Mouse (Mus musculus): ENCODE results near the gene Cfl1.

GRCm38 (mm10) chr19:5459896-5460295 lies 30.4 kb upstream of the Cfl1 start:
- no peak for TF ChIP-seq POLR2A (IDR thresholded peaks at IDR 0.05; ENCODE audit: borderline replicate concordance, control insufficient read depth, low read depth, low read length)
- TF ChIP-seq CTCF (IDR thresholded peaks at IDR 0.05; ENCODE audit: control insufficient read depth, insufficient read depth, low read length), result no peak

Data from bone marrow, adult 2 months (tissue).